Mouse (Mus musculus): Measurements from ENCODE around the gene Sptbn4.

GRCm38 (mm10) chr7:27433794-27434193, 13.7 kb downstream of the Sptbn4 start:
- TF ChIP-seq POLR2A (IDR thresholded peaks at IDR 0.05; ENCODE audit: low read depth, low read length): no peak
- TF ChIP-seq CTCF (conservative IDR thresholded peaks at IDR 0.05; ENCODE audit: insufficient read depth, insufficient read length, low read depth, low read length): no peak
